Mouse (Mus musculus): ENCODE results near the gene Syncrip.
A peak's percentile ranks its signal among the peaks of the same experiment; 100 is the strongest.
"Not testable (repeated sequence)": the region's sequence is repeated elsewhere in the genome, so short reads cannot be mapped to it uniquely, and the experiment has no call there.

The Syncrip gene

GRCm38 (mm10) chr9:88482829-88483396, 539 bp upstream of the Syncrip start:
- DNase-seq (ENCODE audit: low spot score in 2 of 2): peak; percentile 92 to 93

- DNase-seq (ENCODE audit: low spot score in 2 of 2): peak; percentile 37 to 50
Measured at GRCm38 (mm10) chr9:88481791-88482160, 598 bp downstream of the Syncrip start.

GRCm38 (mm10) chr9:88481061-88481790, 1.1 kb downstream of the Syncrip start:
- peak; percentile 19 to 44 for DNase-seq (ENCODE audit: low spot score in 2 of 2)

- no peak for DNase-seq (ENCODE audit: low spot score in 2 of 2)
Measured at GRCm38 (mm10) chr9:88480120-88480519, 2.3 kb downstream of the Syncrip start.

GRCm38 (mm10) chr9:88476138-88476537, 6.2 kb downstream of the Syncrip start:
- DNase-seq (ENCODE audit: low spot score in 2 of 2): no peak

GRCm38 (mm10) chr9:88461017-88461416, 21.4 kb downstream of the Syncrip start:
- DNase-seq (ENCODE audit: low spot score in 2 of 2): not testable (repeated sequence)

GRCm38 (mm10) chr9:88439991-88440390, 42.4 kb downstream of the Syncrip start:
- no peak for DNase-seq (ENCODE audit: low spot score in 2 of 2)

- no peak for DNase-seq (ENCODE audit: low spot score in 2 of 2)
Measured at GRCm38 (mm10) chr9:88439238-88439600, 43.2 kb downstream of the Syncrip start.

GRCm38 (mm10) chr9:88438555-88439237, 43.7 kb downstream of the Syncrip start, which contains the start of gene Snx14:
Snx14 (minus strand) TSS chr9:88438958.
- peak; percentile 97 for DNase-seq (ENCODE audit: low spot score in 2 of 2)

- no peak for DNase-seq (ENCODE audit: low spot score in 2 of 2)
Measured at GRCm38 (mm10) chr9:88438237-88438554, 44.2 kb downstream of the Syncrip start.

GRCm38 (mm10) chr9:88437342-88438236, 44.8 kb downstream of the Syncrip start:
- peak in 1 of 2 experiments; percentile 3 for DNase-seq (ENCODE audit: low spot score in 2 of 2)

- DNase-seq (ENCODE audit: low spot score in 2 of 2): no peak
Measured at GRCm38 (mm10) chr9:88424356-88424755, 58.0 kb downstream of the Syncrip start.

GRCm38 (mm10) chr9:88422428-88422827, 59.9 kb downstream of the Syncrip start:
- no peak for DNase-seq (ENCODE audit: low spot score in 2 of 2)

GRCm38 (mm10) chr9:88416752-88417151, 65.6 kb downstream of the Syncrip start:
- DNase-seq (ENCODE audit: low spot score in 2 of 2): no peak

- no peak for DNase-seq (ENCODE audit: low spot score in 2 of 2)
Measured at GRCm38 (mm10) chr9:88409978-88410377, 72.4 kb downstream of the Syncrip start.

- no peak for DNase-seq (ENCODE audit: low spot score in 2 of 2)
Measured at GRCm38 (mm10) chr9:88404515-88404914, 77.9 kb downstream of the Syncrip start.

- peak; percentile 32 to 37 for DNase-seq (ENCODE audit: low spot score in 2 of 2)
Measured at GRCm38 (mm10) chr9:88404088-88404487, 78.3 kb downstream of the Syncrip start.

- no peak for DNase-seq (ENCODE audit: low spot score in 2 of 2)
Measured at GRCm38 (mm10) chr9:88398461-88398860, 83.9 kb downstream of the Syncrip start.

Data from heart, adult 9 months (tissue).